9 mouse cellular contexts compared by ENCODE assay signal in genomic region chr5:150595366-150596016, GRCm38 (mm10). TPM values are rescaled to one million over a fixed set of nuclear protein-coding genes. Genes with fewer than 3 reads are reported as not detected.
DNase-seq lines count a peak whose midpoint lies in the region; ATAC-seq lines count a peak whose summit lies in the region.
"Had no signal": no experiment of that assay in that cellular context is flagged by ENCODE, and none has a peak within 500 bp of the region (broad histone marks: within the 10 kb centered on the region; RNA-seq: fewer than 3 reads in every experiment).

No protein-coding gene starts in this region.

- H3K36me3 ChIP-seq in midbrain, embryonic 11.5 days (ENCODE audit: control insufficient read depth, insufficient read depth, low read length), result no peaks in the 10 kb centered on the region
- H3K36me3 ChIP-seq in midbrain, embryonic 16.5 days (ENCODE audit: control insufficient read depth, insufficient read depth, low read length), result no peaks in the 10 kb centered on the region
- peaks cover 16% of the 10 kb centered on the region for H3K36me3 ChIP-seq in liver, embryonic 12.5 days
- H3K36me3 ChIP-seq in hindbrain, embryonic 16.5 days (ENCODE audit: control insufficient read depth, insufficient read depth, low read length), result no peaks in the 10 kb centered on the region
- H3K36me3 ChIP-seq: limb, embryonic 15.5 days had no signal

- peaks cover 28% of the 10 kb centered on the region for H3K27me3 ChIP-seq in midbrain, embryonic 11.5 days (ENCODE audit: control insufficient read depth, insufficient read depth, low read length)
- peaks cover 7% of the 10 kb centered on the region; the same call in 1 of the 2 replicates for H3K27me3 ChIP-seq in midbrain, embryonic 16.5 days (ENCODE audit: control insufficient read depth, insufficient read depth, low read depth, low read length)
- no peaks in the 10 kb centered on the region for H3K27me3 ChIP-seq in liver, embryonic 12.5 days (replicated peaks)
- H3K27me3 ChIP-seq in hindbrain, embryonic 16.5 days (replicated peaks; ENCODE audit: control insufficient read depth, insufficient read depth, low read length), result no peaks in the 10 kb centered on the region

- no peak overlapping the region for H3K4me2 ChIP-seq in midbrain, embryonic 11.5 days
- H3K4me2 ChIP-seq in midbrain, embryonic 16.5 days (ENCODE audit: low read length), result no peak overlapping the region
- peak overlapping the region; percentile 96 for H3K4me2 ChIP-seq in liver, embryonic 12.5 days
- no peak overlapping the region for H3K4me2 ChIP-seq in hindbrain, embryonic 16.5 days (ENCODE audit: low read length)

- H3K27ac ChIP-seq in midbrain, embryonic 11.5 days (ENCODE audit: low read depth, low read length), result no peak overlapping the region
- no peak overlapping the region for H3K27ac ChIP-seq in midbrain, embryonic 16.5 days (ENCODE audit: low read length)
- no peak overlapping the region for H3K27ac ChIP-seq in liver, embryonic 12.5 days
- no peak overlapping the region for H3K27ac ChIP-seq in hindbrain, embryonic 16.5 days (ENCODE audit: low read depth, low read length)
- H3K27ac ChIP-seq: limb, embryonic 15.5 days had no signal

- peaks cover 5% of the 10 kb centered on the region; the same call in 1 of the 2 replicates for H3K4me1 ChIP-seq in midbrain, embryonic 11.5 days (ENCODE audit: control insufficient read depth, insufficient read depth, low read length)
- peaks cover 7% of the 10 kb centered on the region for H3K4me1 ChIP-seq in midbrain, embryonic 16.5 days (ENCODE audit: control insufficient read depth, insufficient read depth, low read length)
- H3K4me1 ChIP-seq in liver, embryonic 12.5 days, result peaks cover 62% of the 10 kb centered on the region
- peaks cover 12% of the 10 kb centered on the region for H3K4me1 ChIP-seq in hindbrain, embryonic 16.5 days (ENCODE audit: control insufficient read depth, insufficient read depth, low read depth, low read length)

- no peak overlapping the region for H3K9ac ChIP-seq in midbrain, embryonic 11.5 days (ENCODE audit: low read length)
- no peak overlapping the region for H3K9ac ChIP-seq in midbrain, embryonic 16.5 days (ENCODE audit: low read depth, low read length)
- H3K9ac ChIP-seq in liver, embryonic 12.5 days, result no peak overlapping the region
- no peak overlapping the region for H3K9ac ChIP-seq in hindbrain, embryonic 16.5 days (ENCODE audit: low read depth, low read length)

- peak; percentile 81 for DNase-seq in midbrain, embryonic 11.5 days (ENCODE audit: low spot score, missing footprints)
- DNase-seq in T-cell, adult 2 months (ENCODE audit: low spot score), result peak; percentile 22
- no peak for DNase-seq in adipocyte (ENCODE audit: low spot score)
- DNase-seq: kidney, postnatal 25 days had no signal

- WGBS in midbrain, embryonic 11.5 days, result 50% methylated on average over 11 of the region's 11 CpGs
- 53% methylated on average over 11 of the region's 11 CpGs for WGBS in midbrain, embryonic 16.5 days
- 28% methylated on average over 11 of the region's 11 CpGs for WGBS in liver, embryonic 12.5 days (ENCODE audit: insufficient replicate concordance)
- WGBS in hindbrain, embryonic 16.5 days, result 56% methylated on average over 11 of the region's 11 CpGs

- ATAC-seq in midbrain, embryonic 11.5 days (ENCODE audit: low FRiP score), result no peak
- no peak for ATAC-seq in midbrain, embryonic 16.5 days
- no peak for ATAC-seq in liver, embryonic 12.5 days
- peak; percentile 71 for ATAC-seq in neutrophil, adult 5-6 weeks (ENCODE audit: extremely low read depth, insufficient number of reproducible peaks, low FRiP score, poor library complexity, severe bottlenecking)
- ATAC-seq in hindbrain, embryonic 16.5 days, result no peak

- H3K4me3 ChIP-seq in midbrain, embryonic 11.5 days (ENCODE audit: low read depth, low read length), result no peak overlapping the region
- H3K4me3 ChIP-seq in midbrain, embryonic 16.5 days (ENCODE audit: low read depth, low read length), result no peak overlapping the region
- H3K4me3 ChIP-seq in liver, embryonic 12.5 days, result peak overlapping the region; percentile 94; the same call in 1 of the 2 replicates
- no peak overlapping the region for H3K4me3 ChIP-seq in hindbrain, embryonic 16.5 days (ENCODE audit: low read length)

- no peaks in the 10 kb centered on the region for H3K9me3 ChIP-seq in midbrain, embryonic 11.5 days (ENCODE audit: control insufficient read depth, low read length)
- no peaks in the 10 kb centered on the region for H3K9me3 ChIP-seq in midbrain, embryonic 16.5 days (replicated peaks; ENCODE audit: control insufficient read depth, low read length, poor library complexity, severe bottlenecking)
- no peaks in the 10 kb centered on the region for H3K9me3 ChIP-seq in liver, embryonic 12.5 days (replicated peaks)
- no peaks in the 10 kb centered on the region for H3K9me3 ChIP-seq in hindbrain, embryonic 16.5 days (ENCODE audit: control insufficient read depth, low read length)
- H3K9me3 ChIP-seq: limb, embryonic 15.5 days had no signal

RNA-seq across cellular contexts. Expression of gene N4bp2l1, which starts 1.5 kb away (rescaled TPM):
- polyA plus RNA-seq in midbrain, embryonic 11.5 days (2014; fragmentation: Nextera tagmentation; extraction: Ambion mirVana), result 2.8 and 3.5 TPM in 2 replicates
- 16.8 and 19.9 TPM in 2 replicates for polyA plus RNA-seq in midbrain, embryonic 16.5 days (2015; fragmentation: Nextera tagmentation; extraction: Ambion mirVana)
- polyA plus RNA-seq in liver, embryonic 12.5 days (2016; fragmentation: Nextera tagmentation; extraction: Ambion mirVana), result 9.3 and 9.4 TPM in 2 replicates
- 127 and 144 TPM in 2 replicates for total RNA-seq in neutrophil, adult 5-6 weeks (2017)
- polyA plus RNA-seq in hindbrain, embryonic 16.5 days (2015; fragmentation: Nextera tagmentation; extraction: Ambion mirVana), result 18.6 and 20.0 TPM in 2 replicates
